Mouse (Mus musculus): ENCODE measurements around the gene Itga1.

Itga1 gene

GRCm38 (mm10) chr13:115052568-115052967, 49.2 kb downstream of the Itga1 start:
- in situ Hi-C loops (cut with MseI, MboI): no loop called here

DNA sequence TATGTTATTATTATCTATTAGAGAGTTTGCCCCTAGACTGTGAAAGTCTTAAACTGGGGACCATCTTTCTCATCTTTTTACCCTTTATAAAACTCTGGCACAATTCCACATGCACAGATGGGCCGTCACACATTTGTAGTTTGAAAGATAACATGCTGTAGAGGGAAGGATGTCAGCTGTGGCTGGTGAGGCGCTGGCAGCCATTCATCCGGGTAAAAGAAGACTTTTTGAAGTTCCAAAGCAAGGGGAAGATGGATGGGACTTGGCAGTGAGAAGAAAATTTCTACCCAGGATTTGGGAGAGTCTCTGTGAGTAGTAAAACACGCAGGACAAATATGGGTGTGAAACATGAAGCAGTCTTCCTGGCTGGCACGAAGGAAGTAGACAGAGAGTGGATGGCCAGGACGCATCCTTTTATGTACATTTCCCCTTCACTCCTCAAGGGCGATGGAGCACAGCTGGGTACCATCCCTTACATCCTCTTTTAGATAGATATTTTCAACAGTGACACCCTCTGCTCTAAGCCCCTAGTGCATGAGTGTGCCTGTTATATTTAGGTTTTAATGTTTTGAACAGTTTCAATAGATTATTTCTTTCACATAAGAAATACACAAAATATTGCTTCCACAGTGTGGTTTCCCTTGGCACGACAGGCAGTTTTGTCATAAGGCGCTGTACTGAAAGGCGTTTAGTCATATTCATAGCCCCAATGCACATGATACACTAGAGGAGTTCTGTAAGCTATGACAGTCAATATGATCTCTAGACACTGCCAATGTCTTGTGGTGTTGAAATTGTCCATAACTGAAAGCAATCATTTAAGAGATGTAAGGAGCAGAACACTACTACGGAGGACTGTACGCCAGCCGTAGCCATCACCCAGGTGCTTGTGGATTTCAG, 50.9 kb downstream of the Itga1 start:
- in situ Hi-C loops (cut with MseI, MboI): no loop called here

DNA sequence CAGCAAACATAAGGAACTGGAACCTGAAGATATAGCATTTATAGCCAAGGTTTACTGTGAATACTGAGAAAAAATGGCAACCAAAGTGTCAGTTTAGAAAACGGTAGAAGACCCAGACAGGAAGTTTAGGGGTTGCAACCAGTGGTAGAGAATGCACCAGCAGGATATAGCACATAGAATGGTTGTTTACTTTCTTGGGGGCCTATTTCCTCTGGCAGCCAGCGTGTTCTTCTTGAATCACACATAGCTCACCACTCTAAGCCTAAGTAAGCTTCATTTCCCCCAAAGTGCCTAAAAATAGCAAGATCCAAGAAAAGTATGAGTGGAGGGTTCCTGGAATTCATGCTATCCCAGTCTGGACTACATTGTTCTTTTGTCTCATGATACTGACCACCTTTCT, 59.1 kb downstream of the Itga1 start:
- in situ Hi-C loops (cut with MseI, MboI): no loop called here

- in situ Hi-C loops (cut with MseI, MboI): no loop called here
Observed at GRCm38 (mm10) chr13:115037304-115037703, 64.5 kb downstream of the Itga1 start.

- in situ Hi-C loops (cut with MseI, MboI): no loop called here
Observed at GRCm38 (mm10) chr13:115035387-115035786, 66.4 kb downstream of the Itga1 start.

DNA sequence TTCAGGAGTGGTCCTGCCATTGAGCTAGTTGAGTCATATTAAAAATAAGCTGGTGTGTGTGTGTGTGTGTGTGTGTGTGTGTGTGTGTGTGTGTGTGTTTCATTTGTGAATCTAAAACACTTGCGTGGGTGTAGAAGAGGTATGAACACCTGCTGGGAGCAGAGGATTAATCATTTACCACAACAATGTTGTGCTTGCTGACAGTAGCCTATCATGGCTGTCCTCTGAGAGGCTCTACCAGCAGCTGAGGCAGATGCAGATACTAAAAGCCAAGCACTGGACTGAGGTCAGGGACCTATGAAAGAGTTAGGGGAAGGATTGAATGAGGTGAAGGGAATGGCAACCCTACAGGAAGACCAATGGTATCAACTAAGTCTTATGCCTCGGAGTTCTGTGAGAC, 68.6 kb downstream of the Itga1 start:
- in situ Hi-C loops (cut with MseI, MboI): no loop called here

DNA sequence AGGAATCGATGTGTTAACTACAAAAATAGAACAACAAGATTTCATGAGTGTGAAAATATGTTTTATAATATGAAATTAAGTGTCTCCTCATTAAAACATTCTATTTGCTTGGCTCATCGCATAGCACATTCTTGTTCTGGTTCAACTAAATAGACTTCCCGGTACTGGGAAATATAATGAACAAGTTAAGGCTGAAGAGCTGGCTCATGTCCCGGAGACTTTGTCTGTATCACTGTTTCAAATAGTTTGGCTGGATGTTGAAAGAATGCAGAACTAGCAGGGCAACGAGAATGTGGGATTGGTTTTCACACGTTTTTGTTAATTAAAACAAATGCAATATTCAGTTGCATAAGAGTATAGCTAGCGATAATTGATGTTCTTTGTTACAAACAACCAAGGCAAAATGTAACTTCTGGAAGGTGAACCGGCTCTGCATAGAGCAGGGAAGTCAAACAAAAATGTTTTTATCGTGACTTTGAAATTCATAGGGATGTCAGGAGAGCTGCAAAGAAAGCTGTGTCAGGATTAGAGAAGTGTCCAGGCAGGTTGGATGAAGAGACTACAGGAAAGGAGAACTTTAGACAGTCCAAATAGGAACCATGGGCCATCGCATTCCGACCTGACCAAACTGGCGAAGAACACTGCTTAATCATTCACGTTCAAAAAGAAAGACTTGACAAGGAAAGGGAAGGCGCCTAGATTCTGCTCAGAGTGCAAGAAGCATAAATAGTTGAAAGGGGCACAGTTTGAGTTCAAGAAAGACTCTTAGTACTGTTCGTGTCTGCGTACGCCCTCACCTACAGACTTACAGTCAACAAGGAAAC, 70.4 kb downstream of the Itga1 start:
- in situ Hi-C loops (cut with MseI, MboI): no loop called here

DNA sequence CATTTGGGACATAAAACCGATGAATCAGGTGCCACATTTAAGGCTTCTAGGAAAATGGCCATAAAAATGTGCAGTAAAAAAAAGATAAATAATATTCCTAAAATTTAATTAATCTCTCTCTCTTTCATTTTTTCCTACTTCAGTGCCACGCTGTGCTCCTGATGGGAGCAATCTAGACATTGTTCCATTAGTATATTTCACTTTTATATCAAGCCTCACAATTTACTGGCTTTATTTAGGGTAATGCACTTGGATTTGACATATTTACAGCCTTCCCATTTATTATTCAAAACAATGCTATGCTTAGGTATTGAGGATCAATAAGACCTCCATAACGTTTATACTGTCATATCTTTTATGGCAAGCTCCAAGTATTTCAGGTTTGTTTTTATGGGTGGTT, 76.4 kb downstream of the Itga1 start:
- in situ Hi-C loops (cut with MseI, MboI): no loop called here

GRCm38 (mm10) chr13:115022117-115022787, 79.5 kb downstream of the Itga1 start:
- in situ Hi-C loops (cut with MseI, MboI): no loop called here

GRCm38 (mm10) chr13:115021411-115021810, 80.4 kb downstream of the Itga1 start:
- in situ Hi-C loops (cut with MseI, MboI): no loop called here

DNA sequence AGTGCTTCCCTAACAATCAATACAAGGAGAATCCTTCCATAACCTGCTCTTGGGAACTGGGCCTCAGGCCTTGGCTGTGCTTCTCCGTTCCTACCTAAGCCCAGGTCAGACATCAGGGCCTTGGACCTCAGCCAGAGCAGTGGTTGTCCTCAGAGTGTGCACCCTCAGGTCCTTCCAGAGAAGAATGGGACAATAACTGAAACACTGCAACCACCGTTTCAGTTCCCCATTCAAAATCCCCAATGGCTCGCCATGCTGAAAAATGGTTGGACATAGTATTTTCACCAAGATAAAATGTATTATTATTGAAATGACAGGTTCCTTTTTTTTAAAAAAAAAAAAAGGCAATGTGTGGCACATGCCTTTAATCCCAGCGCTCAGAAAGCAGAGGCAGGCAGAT, 81.0 kb downstream of the Itga1 start:
- in situ Hi-C loops (cut with MseI, MboI): no loop called here

GRCm38 (mm10) chr13:115017545-115017944, 84.2 kb downstream of the Itga1 start:
- in situ Hi-C loops (cut with MseI, MboI): no loop called here

GRCm38 (mm10) chr13:115011547-115011946, 90.2 kb downstream of the Itga1 start:
- in situ Hi-C loops (cut with MseI, MboI): no loop called here

DNA sequence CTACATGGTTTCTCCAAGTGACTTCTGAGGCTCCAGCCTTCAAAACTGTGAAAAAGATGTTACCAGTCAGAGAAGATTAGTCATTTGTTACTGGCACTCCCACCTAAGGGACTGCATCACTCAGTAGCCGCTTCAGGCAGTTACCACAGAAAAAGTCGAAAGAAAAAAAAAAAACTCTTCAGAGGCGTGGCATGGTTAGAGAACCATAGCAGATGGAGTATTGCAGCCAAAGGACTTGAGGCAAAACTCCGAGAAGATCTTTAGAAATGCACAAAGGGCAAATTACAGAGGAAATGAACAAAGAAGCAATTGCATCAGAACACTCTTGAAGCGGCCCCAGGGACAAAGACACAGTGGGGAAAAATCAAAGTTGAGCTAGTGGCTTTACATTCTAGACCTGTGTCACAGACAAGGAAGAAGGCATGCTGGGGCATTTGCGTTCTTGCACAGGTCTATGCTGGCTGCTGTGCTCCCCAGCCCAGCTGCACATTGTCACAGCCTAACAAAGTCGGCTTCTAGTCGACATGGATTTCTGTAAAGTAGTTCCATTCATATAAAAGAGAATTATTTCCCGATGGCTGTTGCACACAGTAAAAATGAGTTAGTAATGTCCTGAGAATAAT, 95.4 kb downstream of the Itga1 start:
- in situ Hi-C loops (cut with MseI, MboI): no loop called here

DNA sequence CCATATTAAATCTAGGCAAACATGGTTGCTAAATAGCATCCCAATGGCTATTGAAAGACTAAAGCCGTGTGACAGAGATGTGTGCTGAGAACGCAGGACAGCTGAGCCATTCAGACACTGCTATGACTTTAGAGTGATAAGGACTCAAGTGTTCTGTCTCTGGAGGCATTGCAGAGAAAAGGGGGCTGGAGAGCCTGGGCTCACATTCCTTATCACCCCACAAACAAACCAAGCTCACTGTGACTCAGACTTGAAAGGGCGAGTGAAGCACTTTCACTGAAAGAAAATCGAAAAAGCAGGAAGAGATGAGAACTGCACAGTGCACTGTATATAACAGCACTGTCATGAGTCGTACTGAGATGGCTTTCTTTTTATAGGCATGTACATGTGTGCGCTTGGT, 96.4 kb downstream of the Itga1 start:
- in situ Hi-C loops (cut with MseI, MboI): no loop called here

DNA sequence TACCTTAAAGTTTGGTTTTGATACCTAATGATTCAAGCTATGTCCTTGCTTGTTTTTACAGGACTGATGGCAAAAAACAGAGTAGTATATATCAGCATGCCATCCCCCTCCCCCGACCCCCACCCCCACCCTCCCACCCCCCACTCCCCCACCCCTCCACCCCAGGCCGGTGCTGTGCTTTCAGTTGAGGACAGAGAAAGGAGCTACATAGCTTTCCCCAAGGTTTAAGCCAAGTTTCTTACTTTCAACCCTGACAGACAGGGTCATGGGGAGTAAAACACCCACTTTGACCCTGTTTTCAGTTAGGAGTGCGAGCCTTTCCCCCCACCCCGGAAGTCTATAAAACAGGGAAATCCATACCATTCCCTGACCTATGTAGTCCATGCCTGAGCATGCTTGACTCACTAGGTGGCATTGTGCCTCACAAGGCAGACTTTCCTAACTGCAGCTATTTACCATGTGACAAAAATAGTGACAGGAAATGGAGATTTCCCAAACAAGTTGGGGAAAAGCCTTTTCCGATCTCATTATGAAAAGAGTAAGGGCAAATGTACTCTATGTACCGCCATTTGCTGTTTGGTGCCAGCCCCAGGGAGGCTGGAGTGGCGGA, 98.2 kb downstream of the Itga1 start:
- in situ Hi-C loops (cut with MseI, MboI): no loop called here

- in situ Hi-C loops (cut with MseI, MboI): no loop called here
Observed at GRCm38 (mm10) chr13:115002837-115003236, 98.9 kb downstream of the Itga1 start.

GRCm38 (mm10) chr13:115002155-115002554, 99.6 kb downstream of the Itga1 start:
- in situ Hi-C loops (cut with MseI, MboI): no loop called here

GRCm38 (mm10) chr13:114999582-114999981, 102.2 kb downstream of the Itga1 start:
- in situ Hi-C loops (cut with MseI, MboI): loop anchor here in 1 of 2 experiments (25.0 kb wide), 1 partner anchor 213 kb away; no protein-coding TSS in a partner anchor

DNA sequence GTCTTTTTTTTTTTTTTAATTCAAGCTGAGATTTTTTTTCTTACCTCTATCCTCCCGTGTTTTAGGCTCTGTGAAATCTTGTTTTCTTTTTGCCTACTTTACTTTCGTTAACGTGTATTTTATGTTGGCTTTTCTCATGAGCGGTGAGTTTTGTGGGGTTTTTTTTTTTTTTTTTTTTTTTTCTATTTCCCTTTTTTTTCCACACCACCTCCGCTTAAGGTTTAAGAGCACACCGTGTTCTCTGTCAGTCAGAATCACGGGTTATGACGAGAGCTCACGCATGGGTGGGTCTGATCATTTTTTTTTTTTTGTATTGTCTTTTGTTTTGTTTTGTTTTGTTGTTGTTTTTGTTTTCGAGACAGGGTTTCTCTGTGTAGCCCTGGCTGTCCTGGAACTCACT, 103.7 kb downstream of the Itga1 start:
- in situ Hi-C loops (cut with MseI, MboI): loop anchor here in 1 of 2 experiments (25.0 kb wide), 1 partner anchor 214 kb away; no protein-coding TSS in a partner anchor
